Mouse (Mus musculus): ENCODE measurements around the gene Orm2.
A peak's percentile ranks its signal among the peaks of the same experiment; 100 is the strongest.

Gene Orm2

GRCm38 (mm10) chr4:63408247-63408646 lies 46.0 kb downstream of the Orm2 start:
- DNase-seq (ENCODE audit: low spot score), result no peak

GRCm38 (mm10) chr4:63408649-63409048 lies 46.4 kb downstream of the Orm2 start:
- DNase-seq (ENCODE audit: low spot score), result peak; percentile 67

GRCm38 (mm10) chr4:63409317-63409907 lies 47.2 kb downstream of the Orm2 start:
- DNase-seq (ENCODE audit: low spot score), result no peak

DNA sequence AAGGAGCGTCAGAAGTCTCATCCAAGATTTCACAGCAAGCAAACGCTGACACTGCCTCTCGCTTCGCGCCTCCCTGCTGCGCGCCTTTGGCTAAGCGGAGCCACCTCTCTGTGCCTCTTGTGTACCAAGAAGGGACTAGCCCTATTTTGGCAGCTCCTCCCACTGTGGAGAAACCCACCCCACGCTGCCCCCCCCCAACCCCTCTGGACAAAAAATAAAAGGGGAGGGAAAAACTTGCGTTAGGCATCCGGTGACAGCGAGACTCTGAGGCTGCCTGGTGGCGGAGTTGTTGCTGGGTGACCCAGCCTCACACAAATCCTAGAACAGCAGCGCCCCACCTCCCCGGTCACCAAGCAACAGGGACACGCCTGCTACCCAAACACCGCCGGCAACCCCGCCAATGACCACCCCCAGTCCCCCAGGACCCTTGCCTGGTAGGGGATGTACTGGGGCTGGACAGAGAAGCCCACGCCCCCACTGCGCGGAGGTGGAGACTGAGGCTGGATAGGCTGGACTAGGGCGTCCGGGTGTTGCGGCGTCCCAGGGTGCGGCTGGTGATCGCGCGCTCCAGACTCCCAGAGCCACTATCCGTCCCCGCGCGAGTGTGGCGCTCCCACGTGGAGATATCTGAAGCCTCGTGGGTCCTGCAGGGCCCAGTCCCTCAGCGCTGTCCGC lies 47.8 kb downstream of the Orm2 start:
- DNase-seq (ENCODE audit: low spot score), result peak; percentile 41

DNA sequence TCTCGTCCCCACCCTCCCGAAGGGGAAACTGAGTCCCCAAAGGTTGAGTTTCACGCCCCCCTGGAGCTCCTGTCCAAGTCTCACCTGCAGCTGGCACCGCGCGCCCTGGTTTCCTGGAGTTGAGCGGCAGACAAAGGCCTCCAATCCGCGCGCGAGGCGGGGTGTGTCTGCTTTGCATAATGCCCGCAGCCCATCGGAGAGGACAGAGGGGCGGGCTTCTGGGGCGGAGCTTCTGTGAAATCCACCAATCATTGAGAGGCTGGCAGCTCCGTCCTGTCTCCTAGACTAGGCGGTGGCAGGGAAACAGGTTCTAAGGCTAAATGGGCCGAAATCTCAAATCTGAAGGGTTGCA lies 48.3 kb downstream of the Orm2 start:
- peak; percentile 92 for DNase-seq (ENCODE audit: low spot score)

GRCm38 (mm10) chr4:63411222-63411621 lies 49.0 kb downstream of the Orm2 start:
- DNase-seq (ENCODE audit: low spot score), result no peak

- no peak for DNase-seq (ENCODE audit: low spot score)
These were observed 52.7 kb downstream of the Orm2 start for GRCm38 (mm10) chr4:63414951-63415350.
